Mouse (Mus musculus) midbrain, embryonic 11.5 days (tissue): Measurements from ENCODE around the gene Apoc1. TPM values are rescaled to one million over a fixed set of nuclear protein-coding genes. Genes with fewer than 3 reads are reported as not detected.
"Not testable (repeated sequence)": the region's sequence is repeated elsewhere in the genome, so short reads cannot be mapped to it uniquely, and the experiment has no call there.

Experiments
- ATAC-seq: fragments of 200-750 bp; cut with Nextera tagmentation; 2 replicates; pipeline ENCODE4 v1.8.0; 2017; ENCODE audit warnings: moderate TSS enrichment, moderate library complexity; ENCODE audit not compliant: low FRiP score
- DNase-seq: peaks from one replicate; pipeline ENCODE4 v3.0.0; 2015; ENCODE audit warnings: low spot score; ENCODE audit errors: missing footprints
- H3K27ac ChIP-seq: fragments of 300-500 bp; sonication (generic); 2 replicates; pipeline ENCODE4 v1.5.1; 2014; ENCODE audit warnings: low read depth, low read length
- H3K27me3 ChIP-seq: fragments of 300-500 bp; sonication (generic); 2 replicates; pipeline ENCODE4 v1.6.1; 2014; ENCODE audit warnings: mild to moderate bottlenecking, low read length, moderate library complexity, mixed read lengths; ENCODE audit not compliant: control insufficient read depth, insufficient read depth
- H3K36me3 ChIP-seq: fragments of 300-500 bp; sonication (generic); 2 replicates; pipeline ENCODE4 v1.6.1; 2014; ENCODE audit warnings: mild to moderate bottlenecking, low read length, moderate library complexity, mixed read lengths; ENCODE audit not compliant: control insufficient read depth, insufficient read depth
- H3K4me1 ChIP-seq: fragments of 300-500 bp; sonication (generic); 2 replicates; pipeline ENCODE4 v1.6.1; 2014; ENCODE audit warnings: low read length; ENCODE audit not compliant: control insufficient read depth, insufficient read depth
- H3K4me2 ChIP-seq: fragments of 300-500 bp; sonication (generic); 2 replicates; pipeline ENCODE4 v1.6.1; 2014; ENCODE audit warnings: mild to moderate bottlenecking, moderate library complexity
- H3K4me3 ChIP-seq: fragments of 300-500 bp; sonication (generic); 2 replicates; pipeline ENCODE4 v1.5.1; 2014; ENCODE audit warnings: low read depth, low read length
- H3K9ac ChIP-seq: fragments of 300-500 bp; sonication (generic); 2 replicates; pipeline ENCODE4 v1.6.1; 2014; ENCODE audit warnings: low read length
- H3K9me3 ChIP-seq: fragments of 300-500 bp; sonication (generic); 2 replicates; pipeline ENCODE4 v1.6.1; 2016; ENCODE audit warnings: low read length; ENCODE audit not compliant: control insufficient read depth
- WGBS: fragments of 180-500 bp; shearing (Covaris S2); extraction: QIAGEN DNeasy Blood & Tissue Kit; methylation state at CpG from one replicate; pipeline ENCODE4 v1.1.7; 2014; 5-methylcytosine and 5-hydroxymethylcytosine counted together
- polyA plus RNA-seq: library from polyadenylated mRNA; unstranded; fragments of >200 nt; fragmentation: Nextera tagmentation; extraction: Ambion mirVana; gene quantifications from 2 replicates; pipeline ENCODE4 v1.2.1, GENCODE M21; 2014

The Apoc1 gene
- polyA plus RNA-seq, 1 experiment from 2014 or later: 3.2 TPM

- 88% methylated on average over 10 of the region's 10 CpGs for WGBS
- peaks cover 4% of the 10 kb centered on the region; the same call in 1 of the 2 replicates for H3K9me3 ChIP-seq
- H3K36me3 ChIP-seq: peaks cover 9% of the 10 kb centered on the region
- peaks cover 16% of the 10 kb centered on the region for H3K4me1 ChIP-seq
- no peaks in the 10 kb centered on the region for H3K27me3 ChIP-seq
- H3K4me3 ChIP-seq: no peak overlapping the region
- DNase-seq (peak; percentile 68), ATAC-seq (no peak)
- H3K9ac ChIP-seq: no peak overlapping the region
- H3K4me2 ChIP-seq: no peak overlapping the region
- H3K27ac ChIP-seq: no peak overlapping the region
Observed at GRCm38 (mm10) chr7:19694336-19695212, 2.1 kb upstream of the Apoc1 start.

GRCm38 (mm10) chr7:19693421-19693820, 961 bp upstream of the Apoc1 start:
- DNase-seq (peak; percentile 84), ATAC-seq (no peak)
- Histone ChIP-seq H3K4me2 (no peak overlapping the region), H3K27ac (no peak overlapping the region), H3K9ac (peak overlapping the region; percentile 20; the same call in 1 of the 2 replicates), H3K9me3 (peaks cover 4% of the 10 kb centered on the region; the same call in 1 of the 2 replicates), H3K4me1 (peaks cover 4% of the 10 kb centered on the region; the same call in 1 of the 2 replicates), H3K27me3 (no peaks in the 10 kb centered on the region), H3K4me3 (no peak overlapping the region), H3K36me3 (peaks cover 9% of the 10 kb centered on the region)
- 31% methylated on average over 10 of the region's 10 CpGs for WGBS

- 79% methylated on average over 6 of the region's 6 CpGs for WGBS
- Histone ChIP-seq H3K4me1 (peaks cover 4% of the 10 kb centered on the region; the same call in 1 of the 2 replicates), H3K36me3 (peaks cover 3% of the 10 kb centered on the region), H3K9me3 (peaks cover under 1% of the 10 kb centered on the region; the same call in 1 of the 2 replicates), H3K4me3 (no peak overlapping the region), H3K9ac (no peak overlapping the region), H3K4me2 (no peak overlapping the region), H3K27ac (no peak overlapping the region), H3K27me3 (no peaks in the 10 kb centered on the region)
- ATAC-seq (no peak), DNase-seq (peak; percentile 69)
Observed at GRCm38 (mm10) chr7:19691434-19691833, 1.0 kb downstream of the Apoc1 start.

GRCm38 (mm10) chr7:19690845-19691244, 1.6 kb downstream of the Apoc1 start:
- H3K27ac ChIP-seq: no peak overlapping the region
- DNase-seq: peak; percentile 8
- H3K9me3 ChIP-seq: no peaks in the 10 kb centered on the region
- no peaks in the 10 kb centered on the region for H3K27me3 ChIP-seq
- H3K36me3 ChIP-seq: no peaks in the 10 kb centered on the region
- no peak overlapping the region for H3K9ac ChIP-seq
- no peak for ATAC-seq
- peaks cover 4% of the 10 kb centered on the region; the same call in 1 of the 2 replicates for H3K4me1 ChIP-seq
- no peak overlapping the region for H3K4me3 ChIP-seq
- H3K4me2 ChIP-seq: no peak overlapping the region
- 90% methylated on average over 4 of the region's 4 CpGs for WGBS

- H3K27me3 ChIP-seq: no peaks in the 10 kb centered on the region
- no peak overlapping the region for H3K27ac ChIP-seq
- H3K36me3 ChIP-seq: no peaks in the 10 kb centered on the region
- H3K9ac ChIP-seq: no peak overlapping the region
- no peak overlapping the region for H3K4me3 ChIP-seq
- H3K4me1 ChIP-seq: peaks cover 4% of the 10 kb centered on the region; the same call in 1 of the 2 replicates
- H3K9me3 ChIP-seq: no peaks in the 10 kb centered on the region
- WGBS: 94% methylated on average over 2 of the region's 2 CpGs
- ATAC-seq (no peak), DNase-seq (peak; percentile 73)
- H3K4me2 ChIP-seq: no peak overlapping the region
Observed at GRCm38 (mm10) chr7:19688611-19689010, 3.8 kb downstream of the Apoc1 start.

- Histone ChIP-seq H3K4me3 (no peak overlapping the region), H3K36me3 (no peaks in the 10 kb centered on the region), H3K27ac (no peak overlapping the region), H3K4me2 (no peak overlapping the region), H3K4me1 (peaks cover 2% of the 10 kb centered on the region; the same call in 1 of the 2 replicates), H3K9ac (no peak overlapping the region), H3K9me3 (no peaks in the 10 kb centered on the region), H3K27me3 (no peaks in the 10 kb centered on the region)
- ATAC-seq (no peak), DNase-seq (peak; percentile 72)
- WGBS: 93% methylated on average over 10 of the region's 10 CpGs
Observed at GRCm38 (mm10) chr7:19688101-19688500, 4.4 kb downstream of the Apoc1 start.

GRCm38 (mm10) chr7:19686927-19687583, 5.4 kb downstream of the Apoc1 start:
- DNase-seq: peak; percentile 75
- not testable (repeated sequence) for H3K9ac ChIP-seq, H3K36me3 ChIP-seq, H3K4me3 ChIP-seq, H3K4me2 ChIP-seq, H3K27me3 ChIP-seq, ATAC-seq, H3K9me3 ChIP-seq, H3K4me1 ChIP-seq, H3K27ac ChIP-seq
- WGBS: 80% methylated on average over 8 of the region's 8 CpGs

GRCm38 (mm10) chr7:19686521-19686920, 5.9 kb downstream of the Apoc1 start:
- Histone ChIP-seq H3K4me3 (no peak overlapping the region), H3K4me1 (no peaks in the 10 kb centered on the region), H3K9me3 (no peaks in the 10 kb centered on the region), H3K27ac (no peak overlapping the region), H3K36me3 (no peaks in the 10 kb centered on the region), H3K27me3 (no peaks in the 10 kb centered on the region), H3K9ac (no peak overlapping the region), H3K4me2 (no peak overlapping the region)
- 89% methylated on average over 6 of the region's 6 CpGs for WGBS
- DNase-seq (no peak), ATAC-seq (no peak)

GRCm38 (mm10) chr7:19685374-19685773, 7.1 kb downstream of the Apoc1 start:
- no peak overlapping the region for H3K9ac ChIP-seq
- no peak overlapping the region for H3K4me3 ChIP-seq
- DNase-seq: peak; percentile 19
- no peak overlapping the region for H3K27ac ChIP-seq
- H3K4me2 ChIP-seq: no peak overlapping the region
- no peaks in the 10 kb centered on the region for H3K4me1 ChIP-seq
- WGBS: 72% methylated on average over 4 of the region's 4 CpGs
- ATAC-seq: no peak
- no peaks in the 10 kb centered on the region for H3K27me3 ChIP-seq
- H3K36me3 ChIP-seq: no peaks in the 10 kb centered on the region
- H3K9me3 ChIP-seq: no peaks in the 10 kb centered on the region
